Mouse (Mus musculus): Measurements from ENCODE around the gene Tor3a. TPM values are rescaled to one million over a fixed set of nuclear protein-coding genes. Genes with fewer than 3 reads are reported as not detected.

Gene Tor3a
- total and polyA plus RNA-seq, 3 experiments: 6.7 to 9.4 TPM; not detected in 1

- 0 out of 2 replicates have a peak, but pooled peaks cover 2% of the 10 kb centered on the region for H3K79me2 ChIP-seq (ENCODE audit: control insufficient read depth, insufficient read depth, low read length, poor library complexity)
- DNase-seq (ENCODE audit: low read depth, low spot score): no peak
- peaks cover 2 to 5% of the 10 kb centered on the region in 2 experiments; a peak in 2 of 4 replicates for H3K36me3 ChIP-seq (ENCODE audit: control insufficient read depth in 1 of 2, insufficient read depth in 2 of 2, low read length in 2 of 2)
- no peak overlapping the region for H3K4me3 ChIP-seq (ENCODE audit: control insufficient read depth in 1 of 2, insufficient read depth in 1 of 2, low read depth in 2 of 2, low read length in 2 of 2)
- no peak overlapping the region for H3K27ac ChIP-seq (ENCODE audit: control insufficient read depth, low read depth, low read length)
- TF ChIP-seq POLR2AphosphoS5 (IDR thresholded peaks at IDR 0.05; ENCODE audit: borderline replicate concordance, low read depth, low read length) (no peak), POLR2A (IDR thresholded peaks at IDR 0.05; ENCODE audit: control insufficient read depth in 1 of 2, insufficient read depth in 1 of 2, low read depth in 1 of 2, low read length in 2 of 2, poor library complexity in 1 of 2) (no peak), MAX (IDR thresholded peaks at IDR 0.05; ENCODE audit: low read length) (no peak), SMC3 (IDR thresholded peaks at IDR 0.05; ENCODE audit: low read depth, low read length) (no peak), CHD2 (IDR thresholded peaks at IDR 0.05; ENCODE audit: low read length) (no peak), ZC3H11A (IDR thresholded peaks at IDR 0.05; ENCODE audit: low read depth, low read length) (no peak), KAT2A (conservative IDR thresholded peaks at IDR 0.05; ENCODE audit: low read depth, low read length) (no peak), ZMIZ1 (IDR thresholded peaks at IDR 0.05; ENCODE audit: low read depth, low read length) (no peak), NRF1 (IDR thresholded peaks at IDR 0.05; ENCODE audit: insufficient read depth, low read depth, low read length, poor library complexity, severe bottlenecking) (no peak)
- no peaks in the 10 kb centered on the region for H3K9me3 ChIP-seq (replicated peaks; ENCODE audit: insufficient read depth, low read length)
- H3K27me3 ChIP-seq (ENCODE audit: control insufficient read depth in 1 of 2, insufficient read depth in 2 of 2, low read length in 2 of 2): no peaks in the 10 kb centered on the region
- H3K4me1 ChIP-seq (ENCODE audit: control insufficient read depth in 1 of 2, insufficient read depth in 2 of 2, low read length in 2 of 2): peaks cover 0 to 5% of the 10 kb centered on the region in 2 experiments; a peak in 3 of 4 replicates
- no peak overlapping the region for H3K9ac ChIP-seq (ENCODE audit: control insufficient read depth, low read depth, low read length, poor library complexity, severe bottlenecking)
These were observed 36.4 kb upstream of the Tor3a start for GRCm38 (mm10) chr1:156710472-156711098.

GRCm38 (mm10) chr1:156708672-156709071 lies 34.5 kb upstream of the Tor3a start:
- Histone ChIP-seq H3K9ac (ENCODE audit: control insufficient read depth, low read depth, low read length, poor library complexity, severe bottlenecking) (no peak overlapping the region), H3K36me3 (ENCODE audit: control insufficient read depth in 1 of 2, insufficient read depth in 2 of 2, low read length in 2 of 2) (peaks cover 2 to 5% of the 10 kb centered on the region in 2 experiments; a peak in 3 of 4 replicates)
- TF ChIP-seq EP300 (IDR thresholded peaks at IDR 0.05; ENCODE audit: low read depth in 1 of 2, low read length in 2 of 2): peak in 1 of 2 experiments; percentile 59; a peak in 2 of 4 replicates
- no peak for TF ChIP-seq NELFE (IDR thresholded peaks at IDR 0.05; ENCODE audit: low read depth, low read length)
- TF ChIP-seq TCF12 (IDR thresholded peaks at IDR 0.05; ENCODE audit: low read depth, low read length): no peak

GRCm38 (mm10) chr1:156705696-156706285 lies 31.6 kb upstream of the Tor3a start:
- H3K79me2 ChIP-seq (ENCODE audit: control insufficient read depth, insufficient read depth, low read length, poor library complexity): no peaks in the 10 kb centered on the region
- no peak overlapping the region for H3K4me3 ChIP-seq (ENCODE audit: control insufficient read depth in 1 of 2, insufficient read depth in 1 of 2, low read depth in 2 of 2, low read length in 2 of 2)
- TF ChIP-seq ZKSCAN1 (IDR thresholded peaks at IDR 0.05; ENCODE audit: low read depth, low read length) (no peak), POLR2A (IDR thresholded peaks at IDR 0.05; ENCODE audit: control insufficient read depth in 1 of 2, insufficient read depth in 1 of 2, low read depth in 1 of 2, low read length in 2 of 2, poor library complexity in 1 of 2) (no peak)
- H3K27me3 ChIP-seq (ENCODE audit: control insufficient read depth in 1 of 2, insufficient read depth in 2 of 2, low read length in 2 of 2): no peaks in the 10 kb centered on the region
- H3K27ac ChIP-seq (ENCODE audit: control insufficient read depth, low read depth, low read length): no peak overlapping the region
- peaks cover 0 to 5% of the 10 kb centered on the region in 2 experiments; a peak in 3 of 4 replicates for H3K4me1 ChIP-seq (ENCODE audit: control insufficient read depth in 1 of 2, insufficient read depth in 2 of 2, low read length in 2 of 2)
- no peaks in the 10 kb centered on the region for H3K9me3 ChIP-seq (replicated peaks; ENCODE audit: insufficient read depth, low read length)
- no peak for DNase-seq (ENCODE audit: low read depth, low spot score)
- no peak overlapping the region for H3K9ac ChIP-seq (ENCODE audit: control insufficient read depth, low read depth, low read length, poor library complexity, severe bottlenecking)
- H3K36me3 ChIP-seq (ENCODE audit: control insufficient read depth in 1 of 2, insufficient read depth in 2 of 2, low read length in 2 of 2): peaks cover 3 to 5% of the 10 kb centered on the region in 2 experiments; a peak in 3 of 4 replicates

More at GRCm38 (mm10) chr1:156708672-156709071, 34.5 kb upstream of the Tor3a start:
- peaks cover 0 to 5% of the 10 kb centered on the region in 2 experiments; a peak in 3 of 4 replicates for H3K4me1 ChIP-seq (ENCODE audit: control insufficient read depth in 1 of 2, insufficient read depth in 2 of 2, low read length in 2 of 2)
- DNase-seq (ENCODE audit: low read depth, low spot score): peak; percentile 58
- no peak overlapping the region for H3K4me3 ChIP-seq (ENCODE audit: control insufficient read depth in 1 of 2, insufficient read depth in 1 of 2, low read depth in 2 of 2, low read length in 2 of 2)
- H3K27ac ChIP-seq (ENCODE audit: control insufficient read depth, low read depth, low read length): no peak overlapping the region
- H3K27me3 ChIP-seq (ENCODE audit: control insufficient read depth in 1 of 2, insufficient read depth in 2 of 2, low read length in 2 of 2): no peaks in the 10 kb centered on the region
- H3K9me3 ChIP-seq (replicated peaks; ENCODE audit: insufficient read depth, low read length): no peaks in the 10 kb centered on the region
- H3K79me2 ChIP-seq (ENCODE audit: control insufficient read depth, insufficient read depth, low read length, poor library complexity): no peaks in the 10 kb centered on the region
